Mouse (Mus musculus) urinary bladder, adult 18-20 months (tissue): Measurements from ENCODE around the gene Nrip1.

ENCODE experiments used
- DNase-seq, 2 experiments: peaks; one replicate each; pipeline ENCODE4 v3.0.0; 2022; ENCODE audit warnings: low spot score in 2 of 2, mixed read lengths in 2 of 2

Nrip1 gene

DNA sequence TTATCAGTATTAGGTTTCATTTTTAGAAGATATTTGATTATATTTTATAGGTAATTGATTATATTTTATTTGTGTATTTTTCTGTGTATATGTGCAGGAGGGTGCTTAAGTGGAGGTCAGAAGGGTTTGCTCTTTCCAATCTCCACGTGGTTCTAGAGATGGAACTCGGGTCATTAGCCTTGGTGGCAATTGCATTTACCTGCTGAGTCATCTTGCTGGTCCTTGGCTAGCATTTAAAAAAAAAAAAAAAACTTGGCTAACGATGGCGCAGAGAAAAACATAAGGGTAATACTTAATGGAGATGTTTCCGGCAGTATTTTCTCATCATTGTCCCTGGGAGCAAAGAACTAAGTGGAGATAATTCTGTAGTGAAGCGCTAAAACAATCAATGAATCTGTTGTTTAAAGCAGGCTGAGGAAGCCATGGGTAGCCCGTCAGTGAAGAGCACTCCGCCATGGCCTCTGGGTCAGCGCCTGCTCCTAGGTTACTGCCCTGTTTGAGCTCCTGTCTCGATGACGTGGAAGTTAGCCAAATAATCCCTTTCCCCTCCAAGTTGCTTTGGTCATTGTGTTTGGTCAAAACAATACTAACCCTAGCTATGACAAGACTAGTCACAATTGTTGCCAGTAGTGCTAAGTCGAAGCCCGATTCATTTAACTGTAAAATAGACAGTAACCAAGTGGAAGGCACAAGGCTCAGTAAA lies 25.8 kb downstream of the Nrip1 start:
- no peak for DNase-seq

DNA sequence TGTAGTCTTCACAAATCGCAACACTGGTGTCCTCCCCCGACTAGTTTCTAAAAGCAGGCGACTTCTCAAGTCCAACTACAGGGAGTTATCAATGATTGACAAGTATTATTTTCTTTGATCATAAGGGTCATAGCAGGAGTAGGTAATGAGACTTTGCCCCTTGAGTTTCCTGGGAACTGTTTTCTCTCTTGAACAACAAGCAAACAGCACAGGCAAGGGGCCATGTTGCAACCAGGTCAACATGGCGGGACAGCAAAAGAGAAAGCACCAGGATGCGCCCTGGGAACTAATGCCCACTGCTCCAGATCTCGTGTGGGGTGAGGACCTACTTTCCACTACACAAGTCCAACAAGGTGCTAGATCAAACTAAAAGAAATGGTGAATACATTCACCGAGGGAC lies 27.3 kb downstream of the Nrip1 start:
- no peak for DNase-seq

DNA sequence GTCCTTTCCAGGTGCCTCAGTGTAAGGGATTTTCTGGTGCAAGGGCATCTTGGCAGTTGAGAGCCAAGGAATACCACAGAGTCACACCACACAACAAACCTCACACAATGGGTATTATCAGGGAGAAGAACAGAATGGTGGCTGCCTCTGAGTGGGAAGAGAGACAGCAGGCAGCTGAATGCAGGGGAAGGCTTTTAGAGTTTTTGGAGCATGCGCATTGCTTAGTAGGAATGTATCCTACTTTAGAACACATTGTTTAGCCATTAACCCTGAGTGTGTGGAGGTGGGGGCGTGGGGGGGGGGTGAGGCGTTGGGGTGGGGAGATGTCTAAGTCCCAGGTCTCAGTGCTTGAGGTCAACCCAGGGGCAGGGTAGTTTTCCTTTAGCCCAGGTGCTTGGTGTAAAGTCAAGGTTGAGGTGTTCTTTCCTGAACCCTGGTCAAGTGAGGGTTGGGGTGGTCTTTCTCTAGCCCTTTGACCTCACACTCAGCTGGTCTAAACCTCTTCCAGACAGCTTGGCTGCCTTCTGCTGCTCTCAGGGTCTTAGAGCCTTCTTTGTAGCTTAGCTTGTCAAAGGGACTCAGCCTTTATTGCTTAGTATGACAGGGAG lies 28.8 kb downstream of the Nrip1 start:
- DNase-seq, result no peak

DNA sequence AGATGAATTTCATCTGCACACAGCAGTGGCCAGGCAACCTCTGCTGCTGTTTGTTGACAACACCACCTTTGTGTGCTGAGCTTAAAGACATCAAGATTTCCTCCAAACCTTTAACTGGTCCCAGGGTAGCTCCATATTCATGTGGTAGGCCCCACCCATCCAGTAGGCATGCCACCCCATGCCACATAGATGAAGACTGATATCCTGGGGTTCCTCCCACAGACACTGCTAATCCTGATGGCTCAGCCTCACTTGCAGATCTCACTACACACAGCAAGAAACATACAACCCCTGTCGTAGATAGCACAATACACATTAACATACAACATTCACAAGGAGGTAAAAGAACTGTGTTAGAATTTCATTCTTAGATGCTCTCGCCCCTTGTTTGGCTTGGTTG lies 29.6 kb downstream of the Nrip1 start:
- no peak for DNase-seq

DNA sequence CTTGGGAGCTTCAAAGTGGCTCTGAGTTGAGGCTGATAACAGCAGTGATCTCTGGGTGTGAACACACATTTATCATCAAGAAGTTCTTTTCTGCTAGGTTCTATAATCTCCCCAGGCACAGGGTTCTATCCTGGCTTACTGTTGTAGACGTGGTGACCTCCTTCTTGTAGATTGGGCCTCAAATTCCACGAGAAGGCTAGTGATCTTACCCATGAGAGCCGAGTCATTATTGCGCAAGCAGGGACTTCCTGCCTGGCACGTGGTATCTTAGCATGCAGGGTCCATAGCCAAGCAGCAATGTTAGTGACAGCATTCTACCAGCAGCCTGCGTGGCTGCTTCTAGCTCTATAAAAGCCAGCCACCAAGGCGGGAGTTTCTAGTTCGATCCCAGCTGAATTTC lies 32.0 kb downstream of the Nrip1 start:
- DNase-seq, result no peak

DNA sequence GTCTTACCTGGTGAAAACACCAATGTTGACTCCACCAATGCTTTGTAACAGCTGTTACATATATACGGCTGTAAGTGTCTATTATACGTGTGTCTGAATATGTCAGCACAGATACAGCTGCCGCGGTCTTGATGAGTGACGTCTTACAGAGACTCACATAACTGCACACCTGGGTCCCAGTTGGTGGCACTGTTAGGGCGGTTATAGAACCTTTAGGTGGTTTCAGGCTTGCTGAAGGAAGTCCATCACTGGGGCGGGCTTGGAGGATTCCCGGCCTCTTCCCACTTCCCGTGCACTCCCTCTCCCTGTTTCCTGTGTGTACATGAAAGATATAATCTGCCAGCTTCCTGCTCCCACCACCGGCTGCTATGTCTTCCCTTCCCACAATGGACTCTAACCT lies 34.4 kb downstream of the Nrip1 start:
- DNase-seq, result no peak

DNA sequence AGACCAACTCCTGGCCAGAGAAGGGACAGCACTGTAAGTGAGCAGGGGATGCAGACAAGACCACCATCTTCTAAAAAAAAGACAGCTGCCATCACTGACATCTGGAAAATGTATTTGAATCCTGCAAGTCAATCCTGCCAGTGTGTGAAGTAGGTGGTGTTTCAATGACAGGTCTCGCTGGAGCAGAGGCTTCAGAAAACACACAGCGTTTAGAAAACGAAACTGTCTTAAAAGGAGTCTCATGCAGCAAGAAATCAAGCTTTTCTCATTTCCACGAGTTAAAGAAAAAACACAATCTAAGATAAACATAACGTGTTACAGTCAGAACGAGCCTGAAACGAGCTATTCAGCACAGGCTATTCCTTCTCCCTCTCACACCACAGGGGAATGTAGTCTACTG lies 36.3 kb downstream of the Nrip1 start:
- DNase-seq, result no peak

DNA sequence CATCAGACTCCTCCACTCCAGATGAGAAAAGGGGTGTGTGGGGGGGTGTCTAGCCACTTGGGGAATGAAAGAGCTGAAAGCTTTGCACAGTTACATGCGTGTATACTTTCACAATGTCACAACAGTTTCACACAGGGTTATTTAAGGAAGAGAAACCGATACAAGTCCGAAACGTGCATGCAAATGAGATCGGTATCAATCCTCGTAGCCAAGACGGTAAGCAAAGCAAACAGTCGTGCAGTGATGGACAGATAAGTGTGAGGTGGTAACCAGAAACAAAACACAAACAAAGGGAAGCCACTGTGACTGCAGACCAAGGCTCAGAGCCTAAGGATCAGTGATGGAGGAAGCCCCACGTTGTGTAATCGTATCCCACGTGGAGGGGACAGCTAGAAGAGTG lies 36.7 kb downstream of the Nrip1 start:
- peak in 1 of 2 experiments; percentile 30 for DNase-seq

DNA sequence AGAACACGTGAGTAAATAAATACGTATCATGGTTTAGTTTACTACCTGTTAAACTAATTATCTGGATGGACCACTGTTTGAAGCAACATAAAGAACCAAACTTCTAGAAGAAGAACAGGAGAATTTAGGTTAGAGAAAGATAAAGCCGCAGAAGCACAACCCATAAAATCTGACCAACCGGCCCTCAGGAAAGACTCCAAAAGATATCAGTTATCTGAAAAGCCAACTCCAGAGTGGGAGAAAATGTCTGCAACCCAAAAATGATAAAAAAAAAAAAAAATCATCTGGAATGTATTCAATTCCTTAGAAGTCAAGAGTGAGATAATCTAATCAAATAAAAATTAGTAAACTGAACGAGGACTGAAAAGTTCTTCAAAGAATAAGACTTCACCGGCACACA lies 37.7 kb downstream of the Nrip1 start:
- no peak for DNase-seq

DNA sequence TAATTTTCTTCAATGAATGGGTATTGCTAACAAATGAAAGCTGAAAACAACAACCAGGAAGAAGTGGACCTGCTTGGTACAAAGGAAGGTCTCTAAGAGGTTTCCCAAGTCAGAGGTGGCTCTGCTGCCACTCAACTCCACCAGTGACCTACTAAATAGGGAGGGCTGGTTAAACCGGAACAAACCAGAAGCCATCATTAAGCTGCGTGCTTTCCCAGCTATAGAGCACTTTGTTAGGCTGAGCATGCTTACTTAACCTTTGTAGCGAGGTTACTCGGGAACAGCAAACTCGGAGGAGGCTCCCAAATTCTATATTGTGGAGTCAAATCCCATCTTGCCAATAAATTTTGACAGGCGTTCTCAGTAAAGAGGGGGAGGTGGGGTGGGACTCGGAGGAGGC lies 41.5 kb downstream of the Nrip1 start:
- DNase-seq, result no peak

DNA sequence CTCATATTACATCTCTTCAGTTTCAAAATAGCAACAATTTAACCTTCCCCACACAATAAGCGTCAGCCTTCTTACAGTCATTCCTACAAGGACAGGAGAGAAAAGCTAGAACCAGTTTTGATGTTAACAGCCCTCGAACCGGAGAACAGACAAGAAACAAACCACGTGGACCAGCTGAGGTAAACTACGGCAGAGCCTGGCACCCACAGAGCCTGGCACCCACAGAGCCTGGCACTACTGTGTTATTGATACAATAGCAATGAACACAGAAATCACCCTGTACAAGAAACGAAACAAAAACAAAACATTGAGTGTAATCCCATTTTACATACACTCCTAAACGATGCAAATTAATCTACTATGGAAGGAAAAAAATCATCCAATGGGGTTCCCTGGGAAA lies 42.4 kb downstream of the Nrip1 start:
- DNase-seq, result no peak

DNA sequence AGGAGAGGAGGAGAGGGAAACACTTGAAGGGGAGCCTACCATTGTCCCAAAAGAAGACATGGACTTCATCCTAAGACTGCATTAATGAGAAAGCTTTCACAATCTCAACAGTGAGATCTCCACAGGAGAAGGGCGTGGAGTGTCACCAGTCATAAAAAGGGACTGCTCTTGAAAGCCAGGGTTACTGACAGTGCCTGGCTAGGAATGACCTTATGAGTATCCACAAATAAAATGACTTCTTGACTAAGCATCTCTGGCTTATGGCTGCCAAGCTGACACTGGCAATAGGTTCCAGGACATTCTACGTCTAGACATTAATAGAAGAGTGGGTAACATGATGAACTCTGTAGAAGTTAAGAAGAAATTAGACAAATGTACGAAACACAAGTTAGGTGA lies 48.3 kb downstream of the Nrip1 start:
- DNase-seq, result no peak

DNA sequence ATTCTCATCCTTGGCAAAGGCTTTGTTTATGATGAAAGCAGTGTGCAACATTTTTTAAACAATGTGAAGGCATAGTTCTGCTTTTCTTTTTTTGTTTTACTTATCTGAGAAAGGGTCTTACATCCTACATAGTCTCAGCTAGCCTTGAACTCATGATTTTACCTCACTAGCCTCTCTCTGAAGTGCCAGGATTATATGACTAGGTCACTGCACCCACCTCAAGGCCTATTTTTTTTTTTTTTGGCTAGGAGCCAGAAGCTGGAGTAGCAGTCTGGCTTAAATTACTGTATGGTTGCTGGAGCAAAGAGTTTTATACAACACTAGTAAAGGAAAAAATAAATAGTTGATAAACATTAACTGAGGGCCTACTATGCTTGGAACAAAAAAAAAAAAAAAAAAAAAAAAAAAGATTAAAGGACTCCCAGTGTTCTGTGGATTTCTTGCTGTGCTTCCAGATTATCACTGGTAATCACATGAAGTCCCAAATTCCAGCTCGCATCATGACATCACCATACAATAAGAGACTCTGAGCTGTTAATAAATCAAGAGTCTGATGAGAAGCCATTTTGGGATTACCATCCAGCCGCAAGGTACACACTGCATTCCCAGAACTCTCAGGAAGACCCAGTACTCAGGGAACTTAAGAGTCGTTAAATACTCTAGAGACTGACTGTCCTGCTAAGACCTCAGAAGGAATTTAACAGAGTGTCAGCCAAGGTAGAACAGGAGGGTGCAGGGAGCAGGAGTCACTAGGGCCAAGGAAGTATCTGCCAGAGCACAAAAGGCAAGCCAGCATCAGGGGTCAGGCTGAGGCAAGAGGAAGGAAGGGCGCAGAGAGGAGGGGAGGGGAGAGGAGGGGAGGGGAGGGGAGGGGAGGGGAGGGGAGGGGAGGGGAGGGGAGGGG lies 49.0 kb downstream of the Nrip1 start:
- DNase-seq, result no peak

DNA sequence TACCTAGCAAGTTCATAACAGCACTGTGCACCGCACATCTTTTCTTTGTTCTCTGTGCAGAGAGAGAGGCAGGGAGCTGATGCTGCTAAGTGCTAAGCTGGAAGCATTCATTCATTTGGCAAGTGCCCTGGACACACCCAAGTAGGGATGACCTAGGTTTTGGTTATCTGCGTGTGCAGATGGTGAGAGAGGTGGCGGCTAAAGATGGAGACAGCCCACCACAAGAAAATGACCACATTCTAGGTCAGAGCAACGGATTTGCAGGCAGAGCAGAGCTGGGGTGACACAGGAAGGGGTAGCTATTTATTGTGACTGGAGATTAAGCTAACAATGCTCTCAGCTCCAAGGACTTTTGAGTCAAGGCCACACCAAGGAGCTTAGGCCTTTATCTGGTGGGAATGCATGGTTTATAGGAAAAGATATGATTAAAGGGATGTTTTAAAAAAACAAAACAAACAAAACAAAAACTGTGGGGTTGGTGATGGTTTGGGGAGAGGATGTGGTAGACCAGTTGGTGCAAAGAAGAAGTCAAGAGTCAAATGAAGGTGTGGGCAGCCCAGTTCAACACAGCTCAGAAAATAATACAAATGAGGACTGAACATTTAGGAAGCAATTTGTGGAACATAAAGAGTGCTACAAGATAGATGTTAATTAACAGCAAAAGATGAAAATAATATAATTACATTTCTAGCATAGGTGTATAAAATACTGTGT lies 49.9 kb downstream of the Nrip1 start:
- DNase-seq, result no peak

DNA sequence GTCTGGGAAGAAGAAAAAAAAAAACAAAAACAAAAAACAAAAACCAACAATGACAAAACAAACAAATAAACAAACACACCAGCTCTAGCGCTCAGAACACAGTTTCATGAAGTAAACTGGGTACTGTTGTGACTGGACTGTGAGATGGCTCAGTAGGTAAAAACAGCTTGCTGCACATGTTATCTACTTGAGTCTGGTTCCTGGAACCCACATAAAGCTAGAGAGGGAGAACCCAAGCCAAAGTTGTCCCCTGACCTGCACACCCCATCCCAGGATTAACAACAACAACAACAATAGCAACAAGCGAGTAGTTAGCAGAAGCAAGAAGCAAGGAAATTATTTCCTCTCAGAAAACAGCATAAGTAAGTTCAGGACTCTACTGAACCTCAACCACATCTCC lies 50.5 kb downstream of the Nrip1 start:
- no peak for DNase-seq

DNA sequence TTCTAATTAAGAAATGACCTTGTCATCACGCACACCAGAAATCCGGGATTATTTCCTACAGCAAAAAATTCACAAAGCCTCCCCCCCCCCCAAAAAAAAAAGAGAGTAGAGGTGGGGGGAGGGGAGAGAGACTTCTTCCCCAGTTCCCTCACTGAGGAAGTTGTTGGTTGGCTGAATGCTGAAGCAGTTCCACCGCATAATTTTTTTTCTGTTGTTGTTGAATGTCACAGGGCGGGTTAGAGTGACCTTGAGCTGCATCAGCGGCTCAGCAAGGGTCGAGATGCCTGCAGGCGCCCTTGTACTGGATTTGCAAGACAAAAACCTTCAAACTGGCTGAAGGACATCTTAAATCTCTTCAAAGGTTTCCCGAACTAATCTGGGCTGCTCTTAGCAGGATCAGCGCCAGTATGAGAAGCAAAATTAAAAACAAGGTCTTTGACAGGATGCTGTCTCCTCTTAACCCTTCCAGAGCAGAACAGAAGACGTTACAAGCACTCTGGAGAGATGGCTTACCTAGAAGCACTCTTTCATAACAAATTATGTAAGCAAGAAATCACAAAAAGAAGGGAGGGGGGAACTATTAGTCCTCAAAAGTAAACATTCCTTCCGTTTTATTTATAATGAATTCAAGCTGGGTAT lies 52.0 kb downstream of the Nrip1 start:
- DNase-seq, result no peak

DNA sequence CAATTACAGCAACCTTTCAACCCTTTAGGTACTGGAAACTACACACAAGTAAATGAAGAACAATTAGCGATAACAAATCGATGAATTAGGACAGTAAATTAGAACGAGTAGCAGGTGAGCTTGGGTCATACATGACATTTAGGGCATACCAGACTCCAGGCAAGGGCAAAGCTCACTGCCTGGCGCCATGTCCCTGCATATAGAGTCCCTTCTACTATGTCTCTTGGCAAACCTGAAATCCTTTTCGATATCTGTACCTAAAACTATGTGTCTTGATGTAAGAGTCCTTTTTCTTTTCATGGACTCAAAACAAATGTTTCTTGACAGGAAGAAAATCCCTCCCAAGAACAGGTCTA lies 53.5 kb downstream of the Nrip1 start:
- no peak for DNase-seq

DNA sequence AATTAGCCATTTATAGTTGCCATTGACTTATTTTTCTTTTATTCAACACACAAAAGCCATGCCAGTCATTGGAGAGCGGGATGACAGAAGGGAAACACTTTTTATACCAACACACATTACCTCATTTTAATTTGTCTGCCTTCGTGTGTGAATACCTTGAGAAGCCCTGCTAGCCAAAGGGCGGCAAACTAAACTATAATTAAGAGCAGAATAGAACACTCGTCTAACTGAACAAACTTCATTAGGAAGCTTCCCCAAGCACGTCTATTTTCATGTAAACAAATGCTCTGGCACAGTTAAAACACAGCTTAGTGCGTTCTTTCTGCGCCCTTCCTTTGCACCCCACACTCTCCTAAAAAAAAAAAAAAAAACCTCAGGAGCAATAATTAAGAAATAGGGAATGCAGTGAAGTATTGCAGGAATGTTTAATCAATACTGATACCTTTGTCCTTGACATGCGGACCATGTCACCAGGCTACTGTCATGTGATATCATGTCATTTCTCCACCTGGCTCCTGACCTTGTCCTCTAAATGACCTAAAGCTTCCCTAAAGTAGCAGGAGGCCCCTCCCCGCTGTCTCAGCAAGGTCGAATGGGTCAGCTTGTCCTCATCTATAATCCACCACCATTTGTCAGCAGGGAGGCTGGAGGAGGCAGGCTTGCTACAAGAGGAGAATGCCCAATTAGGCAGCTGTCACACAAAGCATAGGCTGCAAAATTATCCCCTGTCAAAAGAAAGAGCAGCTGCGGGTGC lies 54.1 kb downstream of the Nrip1 start:
- no peak for DNase-seq

DNA sequence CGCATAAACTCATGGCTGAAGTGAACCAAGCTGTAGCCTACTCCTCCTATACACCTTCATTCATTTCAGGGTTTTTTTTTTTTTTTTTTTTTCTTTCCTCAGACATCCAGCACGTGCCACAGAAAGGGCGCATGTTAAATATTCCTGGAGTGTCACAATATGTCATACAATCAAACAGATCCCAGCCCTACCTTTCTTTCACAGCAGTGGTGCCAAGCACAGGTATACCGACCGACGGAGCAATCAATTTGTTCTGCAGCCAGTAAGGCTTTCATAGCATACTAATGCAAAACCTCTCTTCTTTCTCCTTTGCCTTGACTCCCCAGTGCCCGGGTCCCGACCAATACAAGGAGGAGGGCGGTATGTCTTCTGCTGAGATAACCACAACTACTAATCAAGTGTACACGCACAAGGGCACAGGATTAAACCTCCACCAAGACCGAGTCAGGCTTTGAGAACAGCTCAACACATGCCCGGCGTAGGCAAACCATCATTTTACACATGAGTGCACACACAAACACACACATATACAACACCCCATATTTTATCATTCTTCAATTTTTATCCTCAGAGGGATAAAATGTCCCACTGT lies 55.2 kb downstream of the Nrip1 start:
- no peak for DNase-seq

DNA sequence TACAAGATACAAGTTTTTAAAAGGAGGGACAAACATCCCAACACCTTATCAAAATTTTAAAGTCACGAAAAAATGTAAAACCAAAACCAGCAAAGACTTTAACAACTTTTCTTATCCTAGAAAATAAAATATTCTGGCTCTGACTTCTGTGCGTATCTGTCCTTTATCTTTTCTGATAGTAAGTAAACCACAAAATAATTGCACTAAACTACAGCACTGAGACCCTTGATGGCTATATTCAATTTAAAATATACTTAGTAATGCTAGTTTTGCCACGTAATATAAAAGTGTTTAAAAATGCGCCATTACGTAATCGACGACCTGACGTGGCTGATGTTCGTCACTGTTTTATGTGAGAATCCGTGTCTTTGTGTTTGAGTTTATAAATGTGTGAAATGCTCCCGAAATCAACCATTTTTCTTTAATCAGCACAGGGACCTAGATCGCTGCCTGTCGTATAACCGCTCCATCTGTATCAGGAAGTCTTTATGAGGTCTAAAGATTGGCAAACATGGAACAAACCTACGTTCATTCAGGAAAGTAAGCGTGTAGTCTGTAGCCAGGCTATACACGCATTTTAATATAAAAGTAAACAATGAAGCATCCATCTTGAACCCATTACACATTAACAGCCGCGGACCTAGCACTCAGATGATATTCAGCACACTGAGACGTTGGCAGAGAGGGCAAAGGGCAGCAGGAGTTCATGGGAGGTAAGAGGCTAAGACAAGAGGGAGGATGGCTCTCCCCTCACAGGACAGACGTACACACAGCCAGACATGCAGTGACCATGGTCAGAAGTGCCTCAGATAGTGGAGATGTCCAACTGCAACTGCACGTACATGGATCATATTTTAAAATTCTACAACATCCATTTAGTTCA lies 56.4 kb downstream of the Nrip1 start:
- no peak for DNase-seq
